Mouse (Mus musculus): ENCODE results near the gene Sema4b. TPM values are rescaled to one million over a fixed set of nuclear protein-coding genes. Genes with fewer than 3 reads are reported as not detected.

Sema4b gene
- polyA plus RNA-seq, 1 experiment from 2014 or later, result 12.1 TPM

DNA sequence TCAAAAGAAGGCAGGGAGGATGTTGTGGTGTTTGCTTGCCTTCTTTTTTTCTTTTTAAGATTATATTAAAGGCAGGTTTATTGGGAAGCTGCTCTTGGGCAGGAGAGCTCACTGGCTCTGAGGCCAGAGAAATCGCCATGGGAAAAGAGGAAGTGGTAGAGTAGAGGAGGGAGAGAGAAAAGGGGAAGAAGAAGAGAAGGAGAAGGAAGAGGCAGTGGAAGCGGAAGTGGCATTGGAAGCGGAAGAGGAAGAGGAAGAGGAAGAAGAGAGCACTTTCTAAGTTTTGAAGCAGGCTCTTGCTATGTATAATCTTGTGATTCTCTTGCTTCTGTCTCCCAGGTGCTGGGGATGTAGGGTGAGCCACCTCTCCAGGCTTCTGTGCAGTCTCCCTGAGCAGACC, 32.0 kb upstream of the Sema4b start:
- no peak overlapping the region for H3K9ac ChIP-seq (ENCODE audit: low read length)
- 77% methylated on average over 3 of the region's 3 CpGs for WGBS
- no peaks in the 10 kb centered on the region for H3K27me3 ChIP-seq (ENCODE audit: control insufficient read depth, insufficient read depth, low read length)
- ATAC-seq (replicated peaks; ENCODE audit: extremely low read depth, insufficient read depth, low FRiP score), result no peak
- H3K4me2 ChIP-seq (ENCODE audit: low read depth, low read length), result no peak overlapping the region
- no peak overlapping the region for H3K27ac ChIP-seq (ENCODE audit: low read length)
- peaks cover 9% of the 10 kb centered on the region for H3K4me1 ChIP-seq (ENCODE audit: control insufficient read depth, insufficient read depth, low read length)
- H3K4me3 ChIP-seq (ENCODE audit: low read length), result no peak overlapping the region
- no peaks in the 10 kb centered on the region for H3K36me3 ChIP-seq (ENCODE audit: control insufficient read depth, insufficient read depth)
- no peaks in the 10 kb centered on the region for H3K9me3 ChIP-seq (replicated peaks; ENCODE audit: control insufficient read depth, low read length)

DNA sequence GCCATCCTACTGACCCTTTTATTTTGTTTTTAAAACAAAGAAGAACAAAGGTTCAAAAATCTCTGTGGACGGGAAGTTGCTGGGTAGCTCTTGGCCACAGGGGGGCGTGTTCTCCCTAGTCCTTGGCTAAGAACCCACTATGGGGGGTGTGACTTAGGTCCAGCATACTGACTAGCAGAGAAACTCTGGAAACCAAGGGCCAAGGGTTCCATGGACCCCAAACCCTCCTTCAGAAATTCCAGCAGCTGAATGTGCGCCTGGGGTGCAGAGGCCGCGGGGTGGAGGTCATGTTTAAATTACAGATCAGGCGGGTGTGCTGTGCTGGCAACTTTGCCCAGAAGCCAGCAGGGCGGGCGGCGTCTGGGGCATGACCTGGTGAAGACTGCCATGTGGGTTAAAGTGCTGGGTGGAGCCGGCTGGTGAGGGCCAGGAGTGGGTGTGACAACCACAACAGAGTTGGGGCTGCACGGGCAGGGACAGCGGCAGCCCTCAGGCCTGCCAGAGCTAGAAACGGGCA, 29.9 kb upstream of the Sema4b start:
- H3K9ac ChIP-seq (ENCODE audit: low read length), result no peak overlapping the region
- no peak for ATAC-seq (replicated peaks; ENCODE audit: extremely low read depth, insufficient read depth, low FRiP score)
- WGBS, result 59% methylated on average over 13 of the region's 13 CpGs
- H3K9me3 ChIP-seq (replicated peaks; ENCODE audit: control insufficient read depth, low read length), result no peaks in the 10 kb centered on the region
- peaks cover 19% of the 10 kb centered on the region for H3K4me1 ChIP-seq (ENCODE audit: control insufficient read depth, insufficient read depth, low read length)
- H3K27me3 ChIP-seq (ENCODE audit: control insufficient read depth, insufficient read depth, low read length), result no peaks in the 10 kb centered on the region
- H3K36me3 ChIP-seq (ENCODE audit: control insufficient read depth, insufficient read depth), result no peaks in the 10 kb centered on the region
- no peak overlapping the region for H3K27ac ChIP-seq (ENCODE audit: low read length)
- no peak overlapping the region for H3K4me3 ChIP-seq (ENCODE audit: low read length)
- H3K4me2 ChIP-seq (ENCODE audit: low read depth, low read length), result no peak overlapping the region

DNA sequence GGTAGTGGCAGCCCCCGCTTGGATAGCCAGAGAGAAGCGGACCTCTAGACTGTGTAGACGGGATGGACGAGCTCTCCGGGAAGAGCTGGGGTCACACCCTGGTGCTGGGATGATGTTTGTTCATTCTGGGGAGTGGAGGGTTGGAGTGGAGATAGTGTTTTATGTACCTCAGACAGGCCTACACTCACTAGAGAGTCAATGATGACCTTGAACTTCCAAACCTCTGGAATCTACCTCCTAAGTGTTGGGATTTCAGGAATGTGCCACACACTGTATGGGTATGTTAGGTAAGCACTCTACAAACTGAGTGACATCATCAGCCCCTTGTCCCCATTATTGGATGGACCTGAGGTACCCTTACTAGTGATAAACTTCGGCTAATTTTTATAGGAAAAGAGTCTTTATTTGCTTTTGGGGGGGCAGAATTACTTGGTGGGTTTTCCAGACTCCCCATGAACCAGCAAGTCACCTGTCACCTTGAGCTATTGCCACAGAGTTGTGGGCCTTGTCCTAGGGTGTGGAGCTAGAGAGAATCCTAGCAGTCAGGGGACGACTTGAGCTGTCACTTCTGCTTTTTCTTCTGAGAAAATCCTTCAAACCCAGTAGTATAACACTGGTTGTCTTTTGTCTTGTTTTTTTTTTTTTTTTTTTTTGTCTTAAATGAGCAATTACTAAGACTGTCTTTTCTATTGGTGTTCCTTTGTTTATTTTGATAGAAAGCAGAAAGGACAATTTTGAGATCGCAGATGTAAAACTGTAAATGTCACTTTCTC, 28.0 kb upstream of the Sema4b start:
- no peak for ATAC-seq (replicated peaks; ENCODE audit: extremely low read depth, insufficient read depth, low FRiP score)
- peak overlapping the region; percentile 2; the same call in 1 of the 2 replicates for H3K27ac ChIP-seq (ENCODE audit: low read length)
- 83% methylated on average over 8 of the region's 8 CpGs for WGBS

DNA sequence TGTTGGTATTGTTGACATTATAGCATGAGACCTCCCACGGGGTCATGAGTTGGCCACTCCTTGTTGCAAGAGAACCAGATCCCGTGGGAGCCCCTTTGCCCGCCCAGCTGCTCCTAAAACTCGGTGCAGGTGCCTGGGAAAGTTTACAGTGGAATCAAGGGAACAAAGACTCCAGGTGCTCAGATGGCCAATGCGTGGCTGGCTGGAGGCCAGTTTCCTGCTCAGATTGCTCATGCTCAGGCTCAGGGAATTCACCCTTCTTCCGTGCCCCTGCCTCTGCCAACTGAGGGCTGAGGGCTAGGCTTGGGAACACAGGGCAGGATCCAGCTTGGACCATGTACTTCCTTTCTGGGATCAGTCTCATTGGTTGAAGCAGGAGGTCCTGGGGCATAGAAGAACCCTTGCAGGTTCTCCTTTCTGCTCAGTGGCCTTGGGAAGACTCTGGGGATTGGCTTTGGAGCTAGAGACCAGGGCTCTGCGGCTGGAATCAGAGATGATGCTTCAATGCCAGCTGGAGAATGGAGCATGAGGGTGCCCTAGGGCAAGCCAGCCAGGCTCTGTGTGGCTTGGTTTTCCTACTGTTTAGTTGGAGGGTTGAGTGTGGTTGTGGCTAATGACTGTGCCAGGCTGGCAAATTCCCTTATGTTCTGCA, 26.2 kb upstream of the Sema4b start:
- no peaks in the 10 kb centered on the region for H3K27me3 ChIP-seq (ENCODE audit: control insufficient read depth, insufficient read depth, low read length)
- H3K36me3 ChIP-seq (ENCODE audit: control insufficient read depth, insufficient read depth), result no peaks in the 10 kb centered on the region
- H3K4me1 ChIP-seq (ENCODE audit: control insufficient read depth, insufficient read depth, low read length), result peaks cover 19% of the 10 kb centered on the region
- H3K4me2 ChIP-seq (ENCODE audit: low read depth, low read length), result no peak overlapping the region
- H3K9ac ChIP-seq (ENCODE audit: low read length), result peak overlapping the region; percentile 39; the same call in 1 of the 2 replicates
- ATAC-seq (replicated peaks; ENCODE audit: extremely low read depth, insufficient read depth, low FRiP score), result peak; percentile 14; the same call in 1 of the 2 replicates
- H3K4me3 ChIP-seq (ENCODE audit: low read length), result no peak overlapping the region
- 62% methylated on average over 7 of the region's 7 CpGs for WGBS
- H3K9me3 ChIP-seq (replicated peaks; ENCODE audit: control insufficient read depth, low read length), result no peaks in the 10 kb centered on the region
- H3K27ac ChIP-seq (ENCODE audit: low read length), result peak overlapping the region; percentile 79

More for the DNA sequence above, 28.0 kb upstream of the Sema4b start:
- Histone ChIP-seq H3K4me1 (ENCODE audit: control insufficient read depth, insufficient read depth, low read length) (peaks cover 19% of the 10 kb centered on the region), H3K4me2 (ENCODE audit: low read depth, low read length) (no peak overlapping the region), H3K4me3 (ENCODE audit: low read length) (no peak overlapping the region), H3K27me3 (ENCODE audit: control insufficient read depth, insufficient read depth, low read length) (no peaks in the 10 kb centered on the region), H3K36me3 (ENCODE audit: control insufficient read depth, insufficient read depth) (no peaks in the 10 kb centered on the region), H3K9me3 (replicated peaks; ENCODE audit: control insufficient read depth, low read length) (no peaks in the 10 kb centered on the region), H3K9ac (ENCODE audit: low read length) (no peak overlapping the region)

DNA sequence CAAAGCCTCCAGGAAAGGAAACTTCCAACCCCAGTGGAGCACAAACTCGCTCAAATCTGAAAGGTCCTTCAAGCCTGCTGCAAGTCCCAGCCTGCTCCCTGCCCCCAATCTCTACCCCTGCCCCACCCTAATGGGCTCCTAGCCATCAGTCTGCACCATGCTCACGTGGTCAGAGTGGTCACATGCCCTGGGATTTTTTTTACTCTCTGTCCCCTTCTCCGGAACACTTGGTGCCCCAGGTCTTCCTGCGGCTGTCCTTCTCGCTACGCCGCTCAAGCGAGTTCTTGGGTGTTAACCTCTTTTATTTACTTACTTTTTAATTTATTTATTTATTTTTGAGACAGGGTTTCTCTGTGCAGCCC, 25.7 kb upstream of the Sema4b start:
- H3K4me2 ChIP-seq (ENCODE audit: low read depth, low read length), result no peak overlapping the region
- peak overlapping the region; percentile 79 for H3K27ac ChIP-seq (ENCODE audit: low read length)
- peaks cover 19% of the 10 kb centered on the region for H3K4me1 ChIP-seq (ENCODE audit: control insufficient read depth, insufficient read depth, low read length)
- no peaks in the 10 kb centered on the region for H3K9me3 ChIP-seq (replicated peaks; ENCODE audit: control insufficient read depth, low read length)
- 63% methylated on average over 8 of the region's 8 CpGs for WGBS
- H3K9ac ChIP-seq (ENCODE audit: low read length), result no peak overlapping the region; the same call in 1 of the 2 replicates
- no peaks in the 10 kb centered on the region for H3K27me3 ChIP-seq (ENCODE audit: control insufficient read depth, insufficient read depth, low read length)
- H3K36me3 ChIP-seq (ENCODE audit: control insufficient read depth, insufficient read depth), result no peaks in the 10 kb centered on the region
- ATAC-seq (replicated peaks; ENCODE audit: extremely low read depth, insufficient read depth, low FRiP score), result peak; percentile 72
- no peak overlapping the region for H3K4me3 ChIP-seq (ENCODE audit: low read length)

DNA sequence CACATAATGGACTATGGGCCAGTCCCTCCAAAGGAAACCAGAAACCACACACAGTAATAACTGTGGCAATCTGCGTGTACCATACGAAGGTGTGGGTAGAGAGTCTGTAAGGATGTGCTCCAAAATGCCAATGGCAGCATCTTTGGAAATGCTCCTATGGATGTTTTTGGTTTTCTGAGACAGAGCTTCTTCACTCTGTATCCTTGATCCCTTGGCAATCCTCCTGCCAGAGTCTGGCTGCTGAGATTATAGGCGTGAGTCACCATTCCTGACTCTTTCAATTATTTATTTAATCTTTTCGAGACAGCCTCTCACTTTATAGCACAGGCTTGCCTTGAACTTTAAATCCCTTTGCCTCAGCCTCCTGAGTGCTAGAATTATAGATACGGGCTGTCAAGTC, 21.2 kb upstream of the Sema4b start:
- no peaks in the 10 kb centered on the region for H3K27me3 ChIP-seq (ENCODE audit: control insufficient read depth, insufficient read depth, low read length)
- no peak overlapping the region for H3K4me2 ChIP-seq (ENCODE audit: low read depth, low read length)
- no peak for ATAC-seq (replicated peaks; ENCODE audit: extremely low read depth, insufficient read depth, low FRiP score)
- H3K4me3 ChIP-seq (ENCODE audit: low read length), result no peak overlapping the region
- no peak overlapping the region for H3K27ac ChIP-seq (ENCODE audit: low read length)
- no peaks in the 10 kb centered on the region for H3K9me3 ChIP-seq (replicated peaks; ENCODE audit: control insufficient read depth, low read length)
- 69% methylated on average over 5 of the region's 5 CpGs for WGBS
- no peak overlapping the region for H3K9ac ChIP-seq (ENCODE audit: low read length)
- H3K36me3 ChIP-seq (ENCODE audit: control insufficient read depth, insufficient read depth), result no peaks in the 10 kb centered on the region
- H3K4me1 ChIP-seq (ENCODE audit: control insufficient read depth, insufficient read depth, low read length), result peaks cover 16% of the 10 kb centered on the region

DNA sequence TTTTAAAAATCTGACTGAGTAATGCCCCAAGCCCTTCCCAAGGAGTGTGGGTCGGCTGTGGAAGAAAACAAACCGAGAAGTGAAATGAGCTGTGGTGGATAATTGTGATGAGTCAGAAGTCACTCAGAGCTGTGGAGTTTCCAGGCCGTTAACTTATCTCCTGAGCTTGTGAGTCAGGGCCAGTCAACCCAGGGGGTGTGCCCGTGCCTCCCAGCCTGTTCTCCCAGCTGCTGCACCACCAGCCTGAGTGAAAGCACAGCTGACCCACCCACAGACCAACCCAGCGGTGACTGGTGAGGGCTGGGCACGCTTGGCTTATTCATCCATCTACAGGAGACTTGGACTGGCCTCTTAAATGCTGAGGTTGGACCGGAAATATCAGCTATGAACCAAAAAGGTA, 19.9 kb upstream of the Sema4b start:
- Histone ChIP-seq H3K27ac (ENCODE audit: low read length) (0 out of 2 replicates have a peak overlapping the region, but pooled peaks have one; percentile 7), H3K9ac (ENCODE audit: low read length) (no peak overlapping the region), H3K27me3 (ENCODE audit: control insufficient read depth, insufficient read depth, low read length) (no peaks in the 10 kb centered on the region), H3K4me2 (ENCODE audit: low read depth, low read length) (no peak overlapping the region), H3K4me3 (ENCODE audit: low read length) (no peak overlapping the region), H3K9me3 (replicated peaks; ENCODE audit: control insufficient read depth, low read length) (no peaks in the 10 kb centered on the region), H3K4me1 (ENCODE audit: control insufficient read depth, insufficient read depth, low read length) (peaks cover 20% of the 10 kb centered on the region), H3K36me3 (ENCODE audit: control insufficient read depth, insufficient read depth) (no peaks in the 10 kb centered on the region)
- 22% methylated on average over 7 of the region's 7 CpGs for WGBS
- ATAC-seq (replicated peaks; ENCODE audit: extremely low read depth, insufficient read depth, low FRiP score), result peak; percentile 55

DNA sequence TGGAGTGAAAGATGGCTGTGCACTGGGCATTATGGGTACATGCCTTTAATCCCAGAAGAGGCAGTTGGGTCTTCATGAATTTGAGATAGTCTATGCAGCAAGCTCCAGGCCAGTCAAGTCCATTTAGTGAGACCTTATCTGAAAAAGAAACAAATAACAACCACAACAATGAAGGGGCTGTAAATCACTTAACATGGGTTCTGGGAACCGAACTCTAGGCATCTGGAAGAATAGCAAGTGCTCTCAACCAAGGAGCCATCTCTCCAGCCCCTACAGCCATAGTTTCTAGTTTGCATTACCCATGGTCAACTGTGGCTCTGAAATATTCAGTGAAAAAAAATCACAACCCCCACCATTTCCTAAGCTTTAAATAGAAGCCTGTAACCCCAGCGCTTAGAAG, 16.8 kb upstream of the Sema4b start:
- Histone ChIP-seq H3K4me2 (ENCODE audit: low read depth, low read length) (no peak overlapping the region), H3K27ac (ENCODE audit: low read length) (no peak overlapping the region), H3K27me3 (ENCODE audit: control insufficient read depth, insufficient read depth, low read length) (no peaks in the 10 kb centered on the region), H3K9ac (ENCODE audit: low read length) (no peak overlapping the region), H3K36me3 (ENCODE audit: control insufficient read depth, insufficient read depth) (no peaks in the 10 kb centered on the region), H3K9me3 (replicated peaks; ENCODE audit: control insufficient read depth, low read length) (no peaks in the 10 kb centered on the region), H3K4me1 (ENCODE audit: control insufficient read depth, insufficient read depth, low read length) (peaks cover 29% of the 10 kb centered on the region), H3K4me3 (ENCODE audit: low read length) (no peak overlapping the region)
- 67% methylated on average over 2 of the region's 2 CpGs for WGBS
- ATAC-seq (replicated peaks; ENCODE audit: extremely low read depth, insufficient read depth, low FRiP score), result no peak

DNA sequence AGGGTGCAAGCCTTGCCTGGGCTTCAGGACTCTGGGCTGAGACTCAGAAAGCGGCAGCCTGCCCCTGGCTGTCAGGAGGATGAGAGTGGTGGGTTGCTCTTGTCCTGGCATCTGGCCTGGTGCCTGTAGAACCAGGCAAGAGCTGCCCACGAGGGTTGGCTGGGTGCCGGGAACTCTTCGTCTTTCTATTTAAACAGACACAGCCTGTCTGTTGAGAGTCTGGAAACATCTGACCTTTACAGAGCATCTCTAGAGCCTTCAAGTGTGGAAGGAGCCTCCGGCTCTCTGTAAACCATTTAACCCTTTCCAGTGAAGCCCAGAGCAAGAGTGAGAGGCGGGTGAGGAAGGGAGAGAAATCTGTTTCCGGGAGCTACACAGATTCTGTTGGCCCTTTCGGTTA, 15.3 kb upstream of the Sema4b start:
- peak; percentile 85 for ATAC-seq (replicated peaks; ENCODE audit: extremely low read depth, insufficient read depth, low FRiP score)
- Histone ChIP-seq H3K36me3 (ENCODE audit: control insufficient read depth, insufficient read depth) (no peaks in the 10 kb centered on the region), H3K4me3 (ENCODE audit: low read length) (no peak overlapping the region), H3K4me2 (ENCODE audit: low read depth, low read length) (peak overlapping the region; percentile 45; the same call in 1 of the 2 replicates), H3K9ac (ENCODE audit: low read length) (peak overlapping the region; percentile 31), H3K4me1 (ENCODE audit: control insufficient read depth, insufficient read depth, low read length) (peaks cover 27% of the 10 kb centered on the region), H3K9me3 (replicated peaks; ENCODE audit: control insufficient read depth, low read length) (no peaks in the 10 kb centered on the region), H3K27me3 (ENCODE audit: control insufficient read depth, insufficient read depth, low read length) (no peaks in the 10 kb centered on the region), H3K27ac (ENCODE audit: low read length) (peak overlapping the region; percentile 86)
- WGBS, result 26% methylated on average over 8 of the region's 8 CpGs
